Mouse (Mus musculus) layer of hippocampus, adult 18-20 months (tissue): ENCODE data around the gene Nit1. TPM values are rescaled to one million over a fixed set of nuclear protein-coding genes. Genes with fewer than 3 reads are reported as not detected.

Source experiments
- DNase-seq, 2 experiments: peaks; one replicate each; pipeline ENCODE4 v3.0.0; 2022; ENCODE audit warnings: low spot score in 2 of 2
- long read RNA-seq: library from polyadenylated mRNA; stranded (forward); transcript quantifications from one replicate; pipeline ENCODE4 v2.0.0, GENCODE M21; 2021
- total RNA-seq, 2 experiments: library from RNA; stranded (reverse); gene quantifications; 2 replicates each; pipeline ENCODE4 v1.2.3; 2021

Nit1 gene
- total RNA-seq = 10 to 100 TPM; 40.9 to 41.5 TPM
- long read RNA-seq, transcript Nit1-201 (7 exons, 3,041 nt) = major isoform, 5 of 34 reads
- long read RNA-seq, partial matches to known transcripts = 3 of 34 reads
- long read RNA-seq, other reads (novel, unspliced or antisense) = 23 of 34 reads

DNA sequence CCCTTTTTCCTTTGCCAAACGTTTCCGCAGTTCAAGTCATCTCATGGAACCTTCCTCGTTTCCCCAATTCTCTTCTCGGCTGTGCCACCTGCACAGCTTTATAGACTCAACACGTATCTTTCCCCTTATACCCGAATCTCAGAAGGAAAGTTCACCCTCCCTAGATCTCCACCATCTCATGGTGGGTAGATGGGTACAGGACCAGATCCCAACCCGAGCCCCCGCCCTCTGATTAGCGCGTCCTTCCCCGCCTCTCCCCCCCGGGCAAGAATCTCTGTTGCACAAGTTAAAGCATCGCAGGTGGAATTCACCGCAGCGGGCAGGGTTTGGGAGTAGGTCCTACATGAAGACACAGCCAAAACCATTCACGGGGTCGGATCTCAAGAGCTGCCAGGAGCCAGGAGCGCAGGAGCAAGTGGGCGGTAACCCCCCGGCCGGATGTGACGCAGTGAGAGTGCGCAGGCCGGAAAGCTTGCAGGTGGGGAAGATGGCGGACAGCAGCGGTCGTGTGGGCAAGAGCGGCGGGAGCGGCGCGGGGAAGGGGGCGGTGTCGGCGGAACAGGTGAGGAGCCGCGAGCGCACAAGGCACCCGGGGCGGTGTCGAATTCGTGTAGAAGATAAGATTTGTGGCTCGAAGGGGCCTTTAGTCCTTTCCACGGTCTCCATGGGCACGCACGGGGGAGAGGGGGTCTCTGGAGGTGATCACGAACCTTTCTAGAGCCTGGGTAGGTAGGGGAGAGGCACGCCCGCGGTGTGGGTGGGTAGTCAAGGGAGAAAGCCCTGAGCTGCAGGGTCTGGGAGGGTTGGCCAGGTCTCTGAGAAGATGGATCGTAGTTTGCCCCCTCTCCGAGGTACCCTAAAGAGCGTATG lies at the start of gene Nit1, which contains the start of gene Pfdn2:
TSS of gene Nit1 (minus strand) at position 422 of the 870 bp plus-strand sequence.
TSS of gene Pfdn2 (plus strand) at position 446 of the 870 bp plus-strand sequence.
- DNase-seq = peak; percentile 91 to 92

DNA sequence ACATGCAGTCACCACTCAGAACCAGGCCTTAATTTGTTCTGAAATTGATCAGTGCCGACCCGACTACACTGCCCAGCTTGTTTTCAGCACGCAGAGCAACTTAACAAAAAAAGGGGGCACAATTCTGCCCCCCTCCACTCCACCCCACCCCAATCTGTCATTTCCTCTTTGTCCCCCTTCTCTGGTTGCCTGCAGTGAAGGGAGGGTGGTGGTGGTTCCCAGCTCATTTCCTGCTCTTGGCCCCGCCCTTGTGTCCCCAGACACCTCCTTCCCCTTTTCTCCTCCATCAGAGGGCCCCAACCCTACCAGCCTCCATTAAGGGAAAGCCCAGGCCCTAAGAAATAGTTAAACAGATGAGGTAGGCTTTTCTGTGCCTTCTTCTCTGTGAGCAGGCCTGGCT lies 44.7 kb upstream of the Nit1 start:
- no peak for DNase-seq

DNA sequence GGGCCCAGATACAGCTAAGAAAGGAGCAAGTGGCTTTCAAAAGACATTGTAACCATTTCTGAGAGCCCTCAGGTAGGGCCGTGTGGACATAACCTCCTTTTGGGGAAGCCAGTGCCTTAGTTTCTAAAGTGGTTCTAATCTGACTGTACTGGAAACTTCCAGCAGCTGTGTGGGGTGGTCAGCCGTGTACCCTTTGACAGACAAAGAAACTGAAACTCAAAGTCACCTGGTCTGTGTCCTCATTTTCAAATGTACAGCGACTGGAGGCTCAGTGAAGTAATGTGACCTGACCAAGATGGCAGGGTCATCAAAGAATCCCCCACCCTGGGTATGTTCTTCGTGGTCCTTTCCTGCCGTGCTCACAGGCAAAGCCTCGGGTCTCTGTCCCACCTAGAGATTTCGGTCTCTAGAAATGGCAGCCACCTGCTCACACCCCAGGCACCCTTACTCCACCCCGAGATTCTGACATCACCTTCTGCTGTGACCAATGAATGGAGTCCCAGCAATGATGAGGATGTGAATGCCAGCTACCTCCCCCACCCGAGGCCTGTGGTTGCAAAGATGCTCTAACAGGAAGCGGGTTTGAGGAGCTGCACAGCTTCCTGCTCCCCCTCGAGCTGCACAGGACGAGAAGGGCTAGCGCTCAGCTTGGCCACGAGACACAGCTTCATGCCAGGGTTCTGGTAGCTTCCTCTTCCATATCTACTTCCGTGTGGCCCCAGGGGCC lies 43.1 kb upstream of the Nit1 start, which contains the start of gene Arhgap30:
TSS of gene Arhgap30 (plus strand) at position 579 of the 727 bp plus-strand sequence.
- DNase-seq = no peak

DNA sequence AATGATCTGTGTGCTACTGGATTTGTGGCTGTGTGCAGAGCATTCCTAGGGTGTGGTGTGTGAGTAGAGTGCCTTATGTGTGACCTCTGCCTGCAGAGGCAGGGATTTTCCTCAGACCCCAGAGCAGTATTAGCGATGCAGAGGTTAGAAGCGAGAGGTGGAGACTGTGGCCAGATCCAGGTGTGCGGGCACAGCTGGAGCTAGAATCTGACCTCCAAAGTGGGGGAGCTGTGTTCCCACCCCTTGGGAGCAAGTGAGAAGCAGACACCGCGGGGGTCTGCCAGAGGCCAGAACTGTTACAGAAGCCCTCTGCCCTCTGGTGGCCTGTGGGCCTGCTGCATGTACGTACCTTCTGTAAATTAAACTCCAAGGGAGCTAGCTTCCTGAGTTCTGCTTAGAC lies 41.7 kb upstream of the Nit1 start:
- DNase-seq = no peak

DNA sequence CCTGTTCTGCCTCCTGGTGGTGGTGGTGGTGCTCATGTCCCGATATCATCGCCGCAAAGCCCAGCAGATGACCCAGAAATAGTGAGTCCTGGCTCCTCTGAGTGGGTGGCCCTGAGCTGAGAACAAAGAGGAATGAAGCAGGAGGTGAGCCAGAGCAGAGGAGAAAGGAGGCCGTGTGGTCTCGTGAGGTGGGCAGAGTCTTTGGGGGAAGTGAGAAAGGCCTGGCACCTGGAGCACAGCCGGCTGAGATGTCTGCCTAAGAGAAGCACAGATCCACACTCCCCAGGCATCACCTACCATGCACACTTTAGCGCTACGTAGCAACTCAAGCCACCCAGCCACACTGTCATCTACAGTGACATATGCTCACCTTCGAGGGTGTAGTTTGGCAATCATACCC lies 39.7 kb upstream of the Nit1 start:
- DNase-seq = no peak

DNA sequence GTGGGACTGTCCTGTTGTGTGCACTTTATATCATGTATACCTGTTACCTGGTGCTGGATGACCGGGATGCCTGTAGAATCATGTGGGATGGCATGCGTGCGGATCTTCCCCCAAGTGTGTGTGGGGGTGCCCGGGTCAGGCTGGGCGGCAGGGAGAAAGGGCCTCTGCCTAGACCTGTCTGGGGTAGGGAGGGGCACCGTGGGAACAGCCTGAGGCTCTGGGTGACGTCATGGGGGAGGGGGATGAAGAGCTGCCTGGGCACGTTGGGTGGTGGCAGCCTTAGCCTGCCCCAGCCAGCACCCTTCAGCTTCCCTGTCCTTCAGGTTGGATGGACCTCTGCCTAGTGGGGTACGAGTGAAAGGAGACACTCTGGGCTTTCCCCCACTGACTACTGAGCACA lies 38.9 kb upstream of the Nit1 start:
- DNase-seq = no peak

DNA sequence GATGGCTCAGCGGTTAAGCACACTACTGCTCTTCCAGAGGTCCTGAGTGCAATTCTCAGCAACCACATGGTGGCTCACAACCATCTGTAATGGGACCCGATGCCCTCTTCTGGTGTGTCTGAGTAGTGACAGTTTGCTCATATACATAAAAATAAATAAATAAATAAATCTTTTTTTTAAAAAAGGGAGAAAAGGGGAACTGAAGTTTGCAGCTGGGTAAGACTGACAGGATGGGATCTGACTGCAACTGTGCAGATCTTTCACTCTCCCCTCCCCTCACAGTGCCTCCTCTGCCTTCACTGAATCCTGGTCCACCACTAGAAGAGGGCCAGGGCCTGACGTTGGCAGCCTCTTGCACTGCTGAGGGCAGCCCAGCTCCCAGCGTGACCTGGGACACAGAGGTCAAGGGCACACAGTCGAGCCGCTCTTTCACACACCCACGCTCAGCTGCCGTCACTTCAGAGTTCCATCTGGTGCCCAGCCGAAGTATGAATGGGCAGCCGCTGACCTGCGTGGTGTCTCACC lies 36.7 kb upstream of the Nit1 start:
- DNase-seq = no peak

DNA sequence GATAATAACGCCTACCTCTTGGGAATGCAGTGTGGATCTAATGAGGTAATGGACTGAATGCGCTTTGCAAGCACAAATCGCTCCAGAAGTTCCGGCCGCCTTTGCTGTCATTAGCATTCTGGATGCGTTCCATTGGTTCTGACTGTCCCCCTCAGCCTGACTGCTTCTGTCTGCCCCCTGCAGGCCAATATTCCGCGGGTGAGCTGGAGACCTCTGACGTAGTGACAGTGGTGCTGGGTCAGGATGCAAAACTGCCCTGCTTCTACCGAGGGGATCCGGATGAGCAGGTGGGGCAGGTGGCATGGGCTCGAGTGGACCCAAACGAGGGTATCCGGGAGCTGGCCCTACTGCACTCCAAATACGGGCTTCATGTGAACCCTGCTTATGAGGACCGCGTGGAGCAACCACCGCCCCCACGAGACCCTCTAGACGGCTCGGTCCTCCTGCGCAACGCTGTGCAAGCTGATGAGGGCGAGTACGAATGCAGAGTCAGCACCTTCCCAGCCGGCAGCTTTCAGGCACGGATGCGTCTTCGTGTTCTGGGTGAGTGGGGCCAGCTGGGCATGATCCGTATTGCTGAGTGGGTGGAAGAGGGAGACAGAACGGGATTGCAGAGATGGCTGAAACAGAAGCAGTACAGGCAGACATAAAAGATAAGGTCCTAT lies 34.6 kb upstream of the Nit1 start:
- peak; percentile 55 to 81 for DNase-seq

DNA sequence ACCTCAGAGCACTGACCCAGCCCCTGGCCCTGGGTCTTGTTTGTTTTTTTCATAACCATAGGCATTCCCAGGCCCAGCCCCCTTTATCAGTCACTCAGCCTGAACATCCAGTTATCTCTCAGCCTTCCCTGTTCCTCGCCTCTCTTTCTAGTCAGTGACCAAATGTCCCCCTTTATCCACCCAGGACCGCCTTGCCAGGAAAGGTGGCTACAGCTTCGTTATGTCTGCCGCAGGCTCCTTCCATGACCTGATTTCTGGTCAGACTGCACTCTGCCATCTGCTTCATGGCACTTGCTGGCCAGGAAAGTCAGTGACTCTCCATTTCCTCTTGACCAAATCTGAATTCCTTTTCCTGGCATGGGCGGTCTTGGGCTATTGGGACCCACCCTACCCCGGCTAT lies 32.9 kb upstream of the Nit1 start:
- DNase-seq = no peak

DNA sequence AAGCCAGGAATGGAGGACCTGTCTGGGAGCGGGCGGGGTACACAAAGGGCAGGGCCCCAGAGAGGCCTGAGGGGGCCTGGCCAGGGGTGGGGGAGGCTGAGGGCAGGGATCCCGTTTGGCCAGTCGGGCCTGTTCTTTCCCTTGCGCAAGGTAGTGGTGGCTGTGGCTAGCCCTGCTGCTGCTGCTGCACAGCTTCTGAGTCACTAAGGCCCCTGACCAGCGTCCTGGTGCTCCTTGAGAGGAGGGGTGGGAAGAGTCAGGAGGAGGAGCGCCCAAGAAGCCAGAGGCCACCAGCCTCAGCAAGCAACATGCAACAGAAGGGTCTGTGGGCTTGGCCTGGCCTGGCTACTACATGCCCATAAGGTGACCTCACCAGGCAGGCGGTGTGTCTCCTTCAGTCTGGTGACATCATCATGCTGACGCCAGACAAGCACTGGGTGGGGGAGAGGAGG lies 30.2 kb upstream of the Nit1 start:
- DNase-seq = no peak

DNA sequence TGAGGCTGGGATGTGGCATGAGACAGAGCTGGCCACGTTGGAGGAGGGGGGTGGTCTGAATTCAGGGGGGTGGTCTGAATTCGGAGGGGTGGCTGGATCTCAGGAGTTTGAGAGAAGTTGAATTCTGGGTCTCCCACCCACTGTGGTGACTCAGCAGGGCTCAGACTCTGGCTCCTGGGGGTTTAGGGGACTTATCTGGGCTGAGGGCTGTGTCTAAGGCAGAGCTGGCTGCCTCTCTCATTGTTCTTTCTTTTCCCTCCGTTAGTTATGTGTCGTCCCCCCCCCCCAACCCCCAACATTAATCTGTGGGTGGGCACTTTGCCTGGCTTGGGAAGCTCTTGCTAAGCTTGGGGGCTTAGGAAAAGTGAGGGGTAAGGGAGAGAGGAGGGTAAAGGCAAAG lies 28.5 kb upstream of the Nit1 start:
- no peak for DNase-seq

DNA sequence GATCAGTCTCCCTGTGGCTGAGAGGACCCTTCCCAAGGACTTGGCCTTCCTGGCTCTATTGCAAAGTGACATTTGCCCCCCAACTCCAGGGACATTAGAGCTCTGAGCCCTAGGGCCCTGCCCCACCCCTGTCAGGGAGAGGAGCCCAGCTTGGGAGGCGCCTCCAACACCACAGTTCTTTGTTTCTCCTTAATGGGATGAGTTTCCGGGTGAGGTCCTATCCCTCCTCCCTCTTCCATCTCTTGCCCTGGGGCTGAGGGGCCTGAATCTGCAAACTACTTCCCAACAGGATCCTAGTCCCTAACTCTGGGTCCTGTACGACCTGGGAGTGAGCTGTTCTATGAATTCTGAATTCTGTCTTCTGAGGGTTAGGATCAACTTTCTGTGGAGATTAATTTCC lies 27.4 kb upstream of the Nit1 start:
- no peak for DNase-seq

DNA sequence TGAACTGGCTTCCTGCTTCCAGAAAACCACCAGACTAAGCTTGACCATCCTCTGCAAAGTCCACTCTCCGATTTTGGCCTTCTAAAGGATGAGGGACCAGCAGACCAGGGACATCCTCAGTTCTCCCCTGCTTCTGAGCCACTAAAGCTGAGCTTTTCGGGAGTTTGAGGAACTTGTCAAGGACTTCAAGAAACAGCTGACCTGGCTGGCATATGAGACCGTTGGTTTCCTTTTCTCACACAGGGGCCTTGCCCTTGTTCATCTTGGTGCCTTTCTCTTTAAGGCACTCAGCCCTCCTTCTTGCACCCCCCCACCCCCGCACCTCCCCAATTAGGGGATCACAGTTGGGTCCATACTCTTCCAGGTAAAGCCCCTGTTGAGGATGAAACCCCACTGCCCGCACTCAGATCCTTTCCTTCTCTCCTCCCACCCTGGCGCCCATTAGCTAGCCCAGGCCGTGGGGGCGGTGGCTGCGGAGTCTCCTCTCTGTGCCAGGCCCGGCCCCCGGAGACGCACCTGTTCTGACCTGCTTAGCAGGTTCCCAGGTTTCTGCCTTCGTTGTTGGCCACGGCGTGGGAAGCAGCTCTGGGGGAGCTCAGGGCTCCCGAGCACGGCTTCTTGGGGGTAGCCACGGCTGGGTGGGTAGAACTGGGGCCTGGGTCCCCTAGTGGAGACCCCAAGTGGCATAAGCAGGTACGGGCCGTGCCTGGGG lies 24.6 kb upstream of the Nit1 start, which contains the start of gene Nectin4:
TSS of gene Nectin4 (plus strand) at position 255 of the 712 bp plus-strand sequence.
- DNase-seq = no peak

DNA sequence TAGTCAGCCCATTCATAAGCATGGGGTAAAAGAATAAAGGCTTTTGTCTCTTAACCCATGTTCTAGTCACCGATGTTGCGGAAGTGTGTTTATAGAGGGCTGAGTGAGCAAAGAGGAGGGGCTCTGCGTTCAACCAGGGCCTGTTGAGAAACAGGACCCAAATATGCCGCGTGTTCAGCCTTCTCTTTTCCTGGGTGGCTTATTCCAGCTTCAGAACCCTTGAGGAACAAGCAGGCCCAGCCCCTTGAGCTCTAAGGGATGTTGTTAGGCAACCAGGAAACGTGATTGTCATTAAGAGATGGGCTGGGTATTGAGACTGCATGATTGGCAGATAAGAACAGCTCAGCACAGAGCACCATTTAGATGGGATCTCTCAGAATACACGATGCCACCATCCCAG lies 20.5 kb upstream of the Nit1 start:
- no peak for DNase-seq

DNA sequence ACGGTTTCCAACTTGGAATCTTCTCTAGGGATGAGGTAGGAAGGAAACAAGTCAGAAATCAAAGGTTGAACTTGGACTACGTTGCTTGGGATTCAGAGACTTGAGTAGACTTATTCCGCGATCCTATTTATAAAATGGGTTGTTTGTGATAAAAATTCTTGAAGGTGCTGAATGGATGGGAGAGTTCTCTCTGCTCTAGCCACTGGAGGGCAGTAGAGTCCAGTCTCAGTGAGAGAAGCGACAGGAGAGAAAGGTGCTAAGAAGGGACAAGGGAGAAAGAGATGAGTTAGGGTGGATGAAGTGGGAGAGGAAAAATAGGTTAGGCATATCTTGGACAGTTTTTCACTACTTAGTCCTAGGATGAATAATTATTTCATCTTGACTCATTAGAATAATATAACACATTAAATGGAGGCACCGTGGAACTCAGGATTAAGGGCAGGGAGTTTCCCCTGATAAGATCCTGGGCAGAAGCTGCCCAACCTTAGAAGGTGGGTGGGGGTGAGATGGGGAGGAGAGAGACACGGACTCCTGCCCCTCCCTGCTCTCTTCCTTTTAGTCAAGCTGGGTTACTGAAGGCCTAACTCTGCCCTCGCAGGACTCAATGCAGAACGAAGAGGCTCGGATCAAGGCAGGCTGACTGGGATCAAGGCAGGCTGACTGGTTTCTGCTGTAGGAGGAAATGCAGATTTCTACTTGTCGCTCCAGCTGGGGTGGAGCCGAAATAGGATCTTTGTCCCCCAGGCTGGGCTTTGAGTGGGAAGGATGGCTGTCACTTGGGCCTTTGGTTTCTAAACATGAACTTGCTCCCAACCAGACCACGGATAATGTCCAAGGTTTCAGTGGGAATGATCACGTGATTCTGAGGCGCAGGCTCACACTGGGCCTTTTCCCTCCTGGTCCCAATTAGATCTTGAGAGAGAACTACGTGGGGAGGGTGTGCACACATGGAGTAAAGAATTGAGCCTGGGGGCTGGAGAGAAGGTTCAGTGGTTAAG lies 16.0 kb upstream of the Nit1 start:
- peak; percentile 59 to 86 for DNase-seq

DNA sequence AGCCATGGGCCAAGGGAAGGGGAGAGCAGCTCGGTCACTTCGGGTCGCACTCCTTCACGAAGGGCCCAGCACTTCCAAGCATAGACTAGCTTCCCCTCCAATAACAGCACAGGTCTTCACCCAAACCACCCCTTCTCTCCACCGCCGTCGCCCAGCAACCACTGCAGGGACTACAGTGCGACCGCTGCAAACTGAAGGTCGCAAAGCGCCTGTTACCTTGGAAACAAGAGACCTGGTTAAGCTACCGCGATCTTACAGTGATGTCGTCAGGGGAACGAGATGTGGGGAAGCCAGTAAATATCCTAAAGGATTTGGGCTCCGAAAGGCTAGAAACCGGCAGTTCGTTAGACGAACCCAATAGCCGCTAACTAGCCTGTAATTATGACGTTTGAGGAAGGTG lies 15.2 kb upstream of the Nit1 start, which contains the start of gene Klhdc9:
TSS of gene Klhdc9 (minus strand) at position 143 of the 400 bp plus-strand sequence.
- DNase-seq = peak; percentile 85 to 87

DNA sequence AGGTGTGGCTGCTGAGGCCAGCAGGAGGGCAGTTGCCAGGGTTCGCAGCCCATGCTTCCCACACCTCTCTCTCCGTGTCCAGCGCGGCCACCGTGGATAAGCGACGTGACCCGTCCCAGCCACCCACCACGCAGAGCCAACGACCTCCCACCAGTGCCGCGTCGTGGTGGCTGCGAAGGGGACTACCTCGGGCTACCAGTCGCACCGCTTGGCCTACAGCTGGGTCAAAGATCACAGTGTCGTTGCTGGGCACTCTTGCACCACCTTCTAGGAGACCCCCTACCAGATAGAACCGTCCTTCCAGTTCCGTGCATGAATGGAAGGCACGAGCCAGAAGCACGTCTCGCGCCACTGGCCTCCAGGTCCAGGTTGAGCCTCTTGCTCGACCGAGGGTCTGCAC lies 14.8 kb upstream of the Nit1 start:
- no peak for DNase-seq

DNA sequence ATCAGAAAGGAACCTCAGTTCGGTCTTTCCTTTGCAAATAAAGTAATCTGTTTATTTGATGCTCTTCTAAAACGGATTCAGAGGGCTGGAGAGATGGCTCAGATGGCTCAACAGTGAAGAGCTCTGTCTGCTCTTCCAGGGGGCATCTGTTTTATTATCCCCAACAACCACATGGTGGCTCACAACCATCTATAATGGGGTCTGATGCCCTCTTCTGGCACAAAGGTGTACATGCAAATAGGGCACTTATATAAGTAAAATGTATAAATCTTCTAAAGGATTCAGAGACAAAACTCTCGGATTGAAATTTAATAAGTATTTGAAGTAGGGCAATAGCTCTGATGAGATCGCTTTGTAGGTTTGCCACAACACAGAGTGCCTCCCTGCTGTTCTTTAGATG lies 13.0 kb upstream of the Nit1 start:
- DNase-seq = peak in 1 of 2 experiments; percentile 64

DNA sequence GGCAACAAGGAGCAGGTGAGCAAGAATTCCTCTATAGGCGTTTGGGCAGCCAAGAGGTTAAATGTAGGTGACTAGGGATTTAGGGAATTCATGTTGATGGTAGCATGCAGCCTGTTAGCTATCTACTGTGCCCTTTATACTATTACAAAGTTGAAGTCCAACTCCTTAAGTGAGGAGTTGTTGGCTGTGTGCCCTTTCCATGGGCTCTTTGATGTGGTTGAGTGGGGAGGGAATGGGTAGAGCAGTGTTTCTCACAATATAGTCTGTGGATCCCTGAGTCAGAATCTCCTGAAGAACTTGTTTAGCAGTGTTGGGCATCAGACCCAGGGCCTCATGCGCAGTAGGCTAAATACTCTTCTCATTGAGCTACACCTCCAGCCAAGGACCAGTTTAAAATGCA lies 11.4 kb upstream of the Nit1 start:
- no peak for DNase-seq
